Mouse (Mus musculus): ENCODE measurements around the gene Fdx1. TPM values are rescaled to one million over a fixed set of nuclear protein-coding genes. Genes with fewer than 3 reads are reported as not detected.

Gene Fdx1
- total and polyA plus RNA-seq, 2 experiments from 2014 or later, result 56.1 to 183 TPM

- H3K36me3 ChIP-seq (replicated peaks; ENCODE audit: control insufficient read depth, insufficient read depth, low read length), result no peaks in the 10 kb centered on the region
- DNase-seq (ENCODE audit: low spot score) (no peak), ATAC-seq (ENCODE audit: insufficient read depth, low read depth) (no peak)
- H3K9ac ChIP-seq (replicated peaks; ENCODE audit: low read depth, low read length), result no peak overlapping the region
- H3K4me1 ChIP-seq (ENCODE audit: control insufficient read depth, insufficient read depth), result no peaks in the 10 kb centered on the region
- no peak overlapping the region for H3K4me2 ChIP-seq (ENCODE audit: low read depth, low read length)
- 75% methylated on average over 2 of the region's 2 CpGs for WGBS
- no peaks in the 10 kb centered on the region for H3K27me3 ChIP-seq (ENCODE audit: control insufficient read depth, insufficient read depth, low read length)
- no peaks in the 10 kb centered on the region for H3K9me3 ChIP-seq (replicated peaks; ENCODE audit: control insufficient read depth, low read length)
- no peak overlapping the region for H3K27ac ChIP-seq (ENCODE audit: low read depth)
- no peak overlapping the region for H3K4me3 ChIP-seq (ENCODE audit: low read depth, low read length)
- no peak for TF ChIP-seq EP300 (IDR thresholded peaks at IDR 0.05; ENCODE audit: low read depth)
- no peak for TF ChIP-seq CTCF (IDR thresholded peaks at IDR 0.05; ENCODE audit: low read depth)
Observed at GRCm38 (mm10) chr9:51922756-51923155, 40.6 kb downstream of the Fdx1 start.

DNA sequence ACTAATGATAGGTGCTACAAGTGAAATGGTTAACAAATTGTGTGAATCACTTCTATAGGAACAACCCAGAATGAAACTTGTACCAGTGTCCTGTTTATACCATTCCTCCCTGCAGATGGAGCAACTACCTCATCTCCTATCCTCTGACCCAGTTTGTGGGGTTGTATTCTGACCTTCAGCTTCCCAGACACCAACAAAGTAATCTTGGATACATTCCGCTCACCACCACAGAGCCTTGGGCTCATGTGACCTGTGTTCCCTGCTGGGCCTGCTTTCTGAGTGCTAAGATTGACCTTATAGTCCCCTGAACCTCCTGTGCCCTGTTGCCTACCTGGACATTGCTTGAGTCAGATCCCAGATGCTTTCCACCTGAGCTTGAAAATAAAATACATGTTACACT is 47.8 kb downstream of the Fdx1 start:
- Histone ChIP-seq H3K4me3 (ENCODE audit: low read depth, low read length) (no peak overlapping the region), H3K4me2 (ENCODE audit: low read depth, low read length) (no peak overlapping the region), H3K27me3 (ENCODE audit: control insufficient read depth, insufficient read depth, low read length) (no peaks in the 10 kb centered on the region), H3K9me3 (replicated peaks; ENCODE audit: control insufficient read depth, low read length) (no peaks in the 10 kb centered on the region), H3K27ac (ENCODE audit: low read depth) (no peak overlapping the region), H3K9ac (replicated peaks; ENCODE audit: low read depth, low read length) (no peak overlapping the region), H3K4me1 (ENCODE audit: control insufficient read depth, insufficient read depth) (no peaks in the 10 kb centered on the region), H3K36me3 (replicated peaks; ENCODE audit: control insufficient read depth, insufficient read depth, low read length) (no peaks in the 10 kb centered on the region)
- peak; percentile 11 for DNase-seq (ENCODE audit: low spot score)
- ATAC-seq (ENCODE audit: insufficient read depth, low read depth), result peak; percentile 68
- WGBS, result 63% methylated on average over 1 of the region's 1 CpGs
- TF ChIP-seq CTCF (IDR thresholded peaks at IDR 0.05; ENCODE audit: low read depth) (peak; percentile 37), EP300 (IDR thresholded peaks at IDR 0.05; ENCODE audit: low read depth) (no peak)

DNA sequence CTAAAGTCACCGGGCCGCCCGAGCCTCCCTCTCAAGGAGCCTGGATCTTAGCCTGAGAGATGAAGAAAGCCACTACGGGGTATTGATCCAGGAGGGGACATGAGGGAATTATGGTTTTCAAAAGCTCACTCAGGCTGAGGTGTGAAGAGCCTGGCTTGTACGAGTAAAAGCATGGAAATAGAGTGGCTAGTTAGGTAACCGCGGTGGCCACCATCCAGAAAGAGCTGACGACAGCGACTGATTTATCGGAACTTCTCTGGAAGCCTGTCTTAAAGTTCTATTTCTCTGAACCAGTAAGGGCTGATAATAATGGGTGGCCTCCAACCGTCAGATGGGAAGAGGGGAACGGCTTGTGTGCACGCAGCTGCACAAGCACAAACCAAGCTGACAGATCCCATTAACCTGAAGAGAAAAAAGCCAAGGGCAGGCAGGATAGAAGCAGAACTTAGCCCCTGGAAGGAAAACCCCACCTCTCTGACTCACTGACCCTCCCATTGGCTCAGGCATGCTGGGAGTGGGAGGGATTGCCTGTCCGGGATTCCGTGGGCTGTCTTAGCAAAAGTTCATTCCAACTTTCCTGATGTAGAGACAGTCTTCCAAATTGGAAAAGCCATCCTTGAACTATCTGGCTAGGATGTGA is 48.8 kb downstream of the Fdx1 start:
- H3K36me3 ChIP-seq (replicated peaks; ENCODE audit: control insufficient read depth, insufficient read depth, low read length), result no peaks in the 10 kb centered on the region
- no peak overlapping the region for H3K27ac ChIP-seq (ENCODE audit: low read depth)
- no peak overlapping the region for H3K4me3 ChIP-seq (ENCODE audit: low read depth, low read length)
- ATAC-seq (ENCODE audit: insufficient read depth, low read depth) (no peak), DNase-seq (ENCODE audit: low spot score) (no peak)
- no peak overlapping the region for H3K4me2 ChIP-seq (ENCODE audit: low read depth, low read length)
- H3K4me1 ChIP-seq (ENCODE audit: control insufficient read depth, insufficient read depth), result no peaks in the 10 kb centered on the region
- WGBS, result 69% methylated on average over 15 of the region's 15 CpGs
- no peaks in the 10 kb centered on the region for H3K9me3 ChIP-seq (replicated peaks; ENCODE audit: control insufficient read depth, low read length)
- H3K27me3 ChIP-seq (ENCODE audit: control insufficient read depth, insufficient read depth, low read length), result no peaks in the 10 kb centered on the region
- H3K9ac ChIP-seq (replicated peaks; ENCODE audit: low read depth, low read length), result no peak overlapping the region
- no peak for TF ChIP-seq CTCF (IDR thresholded peaks at IDR 0.05; ENCODE audit: low read depth)
- no peak for TF ChIP-seq EP300 (IDR thresholded peaks at IDR 0.05; ENCODE audit: low read depth)

- no peak overlapping the region for H3K9ac ChIP-seq (replicated peaks; ENCODE audit: low read depth, low read length)
- H3K9me3 ChIP-seq (replicated peaks; ENCODE audit: control insufficient read depth, low read length), result no peaks in the 10 kb centered on the region
- ATAC-seq (ENCODE audit: insufficient read depth, low read depth), result peak; percentile 55
- H3K27ac ChIP-seq (ENCODE audit: low read depth), result no peak overlapping the region
- peak; percentile 76 for DNase-seq (ENCODE audit: low spot score)
- TF ChIP-seq EP300 (IDR thresholded peaks at IDR 0.05; ENCODE audit: low read depth), result no peak
- TF ChIP-seq CTCF (IDR thresholded peaks at IDR 0.05; ENCODE audit: low read depth), result peak; percentile 95
- 0% methylated on average over 2 of the region's 2 CpGs for WGBS
- no peak overlapping the region for H3K4me3 ChIP-seq (ENCODE audit: low read depth, low read length)
- H3K4me1 ChIP-seq (ENCODE audit: control insufficient read depth, insufficient read depth), result no peaks in the 10 kb centered on the region
- no peaks in the 10 kb centered on the region for H3K36me3 ChIP-seq (replicated peaks; ENCODE audit: control insufficient read depth, insufficient read depth, low read length)
- H3K27me3 ChIP-seq (ENCODE audit: control insufficient read depth, insufficient read depth, low read length), result no peaks in the 10 kb centered on the region
- H3K4me2 ChIP-seq (ENCODE audit: low read depth, low read length), result no peak overlapping the region
Observed at GRCm38 (mm10) chr9:51908838-51909237, 54.5 kb downstream of the Fdx1 start.

DNA sequence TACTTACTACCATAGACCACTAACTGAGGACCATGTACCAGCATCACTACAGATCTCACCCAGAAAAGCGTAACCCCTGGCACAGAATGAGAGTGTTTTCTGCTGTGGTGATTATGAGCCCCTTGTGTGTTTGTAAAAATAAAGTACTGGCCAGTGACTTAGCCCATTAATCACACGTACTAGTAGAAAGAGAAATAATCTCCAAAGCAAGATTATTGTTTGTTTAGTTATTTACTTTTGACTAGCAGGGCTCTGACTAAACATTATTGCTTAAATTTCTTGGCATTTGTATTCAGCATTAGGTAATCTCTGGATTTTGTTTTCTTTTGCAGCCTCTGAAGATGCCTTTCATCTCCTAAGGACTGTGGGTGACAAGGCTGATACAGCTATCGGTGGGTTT is 55.1 kb downstream of the Fdx1 start:
- Histone ChIP-seq H3K27me3 (ENCODE audit: control insufficient read depth, insufficient read depth, low read length) (no peaks in the 10 kb centered on the region), H3K27ac (ENCODE audit: low read depth) (no peak overlapping the region), H3K4me1 (ENCODE audit: control insufficient read depth, insufficient read depth) (no peaks in the 10 kb centered on the region), H3K4me3 (ENCODE audit: low read depth, low read length) (no peak overlapping the region), H3K9me3 (replicated peaks; ENCODE audit: control insufficient read depth, low read length) (no peaks in the 10 kb centered on the region), H3K36me3 (replicated peaks; ENCODE audit: control insufficient read depth, insufficient read depth, low read length) (no peaks in the 10 kb centered on the region), H3K9ac (replicated peaks; ENCODE audit: low read depth, low read length) (no peak overlapping the region), H3K4me2 (ENCODE audit: low read depth, low read length) (no peak overlapping the region)
- DNase-seq (ENCODE audit: low spot score) (no peak), ATAC-seq (ENCODE audit: insufficient read depth, low read depth) (no peak)
- TF ChIP-seq CTCF (IDR thresholded peaks at IDR 0.05; ENCODE audit: low read depth), result no peak
- TF ChIP-seq EP300 (IDR thresholded peaks at IDR 0.05; ENCODE audit: low read depth), result no peak
- 51% methylated on average over 3 of the region's 3 CpGs for WGBS

- 66% methylated on average over 8 of the region's 8 CpGs for WGBS
- Histone ChIP-seq H3K4me1 (ENCODE audit: control insufficient read depth, insufficient read depth) (no peaks in the 10 kb centered on the region), H3K36me3 (replicated peaks; ENCODE audit: control insufficient read depth, insufficient read depth, low read length) (no peaks in the 10 kb centered on the region), H3K27me3 (ENCODE audit: control insufficient read depth, insufficient read depth, low read length) (no peaks in the 10 kb centered on the region), H3K9ac (replicated peaks; ENCODE audit: low read depth, low read length) (no peak overlapping the region), H3K4me3 (ENCODE audit: low read depth, low read length) (no peak overlapping the region), H3K27ac (ENCODE audit: low read depth) (no peak overlapping the region), H3K9me3 (replicated peaks; ENCODE audit: control insufficient read depth, low read length) (no peaks in the 10 kb centered on the region), H3K4me2 (ENCODE audit: low read depth, low read length) (no peak overlapping the region)
- no peak for DNase-seq (ENCODE audit: low spot score)
- TF ChIP-seq CTCF (IDR thresholded peaks at IDR 0.05; ENCODE audit: low read depth) (no peak), EP300 (IDR thresholded peaks at IDR 0.05; ENCODE audit: low read depth) (no peak)
- ATAC-seq (ENCODE audit: insufficient read depth, low read depth), result no peak
Observed at GRCm38 (mm10) chr9:51906938-51907337, 56.4 kb downstream of the Fdx1 start.

Other genes starting within 250 kb of the Fdx1 start
- 1.6 and 6.7 TPM in 2 replicates for gene Arhgap20, start 198.2 kb downstream of the Fdx1 start, total RNA-seq (2014; rRNA removed; ENCODE audit: low replicate concordance)
- 0.83 and 0.91 TPM in 2 replicates for gene Arhgap20, start 198.2 kb downstream of the Fdx1 start, polyA plus RNA-seq (2015; fragmentation: Nextera tagmentation; extraction: Ambion mirVana)
- 105 and 118 TPM in 2 replicates for gene Rdx, start 83.6 kb upstream of the Fdx1 start, total RNA-seq (2014; rRNA removed; ENCODE audit: low replicate concordance)
- gene Rdx, start 83.6 kb upstream of the Fdx1 start, polyA plus RNA-seq (2015; fragmentation: Nextera tagmentation; extraction: Ambion mirVana), result 102 and 103 TPM in 2 replicates
- gene Zc3h12c, start 205.0 kb upstream of the Fdx1 start, total RNA-seq (2014; rRNA removed; ENCODE audit: low replicate concordance), result 5.8 and 9.8 TPM in 2 replicates
- 1.8 and 1.9 TPM in 2 replicates for gene Zc3h12c, start 205.0 kb upstream of the Fdx1 start, polyA plus RNA-seq (2015; fragmentation: Nextera tagmentation; extraction: Ambion mirVana)